Mouse (Mus musculus): ENCODE data around the gene Zfp865. TPM values are rescaled to one million over a fixed set of nuclear protein-coding genes. Genes with fewer than 3 reads are reported as not detected.
A peak's percentile ranks its signal among the peaks of the same experiment; 100 is the strongest.

Gene Zfp865
- polyA plus RNA-seq, 1 experiment from 2014 or later, result 6.6 TPM

DNA sequence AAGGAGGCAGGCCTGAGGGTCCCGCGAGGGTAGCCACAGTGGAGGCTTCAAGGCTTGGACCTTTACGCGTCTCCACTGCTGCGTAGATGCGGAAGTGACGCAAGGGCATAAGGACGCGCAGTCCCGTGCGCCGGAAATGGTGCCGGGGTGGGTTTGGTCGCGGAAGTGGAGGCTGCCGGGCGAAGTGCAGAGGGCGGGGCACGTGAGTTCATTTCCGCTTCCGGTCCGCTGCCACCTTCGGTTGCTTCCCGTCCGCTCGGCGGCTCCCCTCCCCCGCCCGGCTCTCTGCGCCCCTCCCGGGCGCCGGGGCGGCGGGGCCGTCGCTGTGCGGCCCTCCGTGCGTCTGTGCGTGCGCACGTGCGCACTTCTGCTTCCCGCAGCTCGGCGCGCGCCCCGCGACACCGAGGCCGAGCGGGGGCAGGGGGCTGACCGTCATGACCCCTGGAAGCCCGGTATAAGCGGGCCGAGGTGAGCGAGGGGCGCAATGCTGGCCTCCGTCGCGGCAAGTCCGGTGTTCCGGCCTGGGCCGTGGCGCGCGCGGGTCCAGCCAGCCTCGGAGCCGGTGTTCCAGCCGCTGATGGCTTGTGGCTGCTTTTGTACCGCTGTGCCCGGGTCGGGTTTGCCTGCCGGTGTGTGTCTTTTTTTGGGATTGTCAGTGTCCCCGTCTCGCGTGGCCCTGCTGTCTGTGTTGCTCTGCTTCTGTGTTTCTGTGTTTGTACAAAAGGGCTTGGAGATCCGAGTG lies 60.0 kb downstream of the Zfp865 start, which contains the start of gene Epn1:
Epn1 (plus strand) TSS at position 226 of the 742 bp plus-strand sequence.
- no peaks in the 10 kb centered on the region for H3K9me3 ChIP-seq (replicated peaks; ENCODE audit: control insufficient read depth, low read length, poor library complexity, severe bottlenecking)
- WGBS, result 1% methylated on average over 57 of the region's 81 CpGs
- peak within 1 kb of the TSS; percentile 96 for H3K9ac ChIP-seq (ENCODE audit: low read depth, low read length)
- H3K4me1 ChIP-seq (ENCODE audit: control insufficient read depth, insufficient read depth, low read length), result peaks cover 24% of the 10 kb centered on the region
- no peaks in the 10 kb centered on the region for H3K27me3 ChIP-seq (ENCODE audit: control insufficient read depth, insufficient read depth, low read depth, low read length)
- peak; percentile 97 for ATAC-seq
- peak within 1 kb of the TSS; percentile 63 for H3K4me2 ChIP-seq (ENCODE audit: low read length)
- peak within 1 kb of the TSS; percentile 89 for H3K27ac ChIP-seq (ENCODE audit: low read length)
- peaks cover 13% of the 10 kb centered on the region for H3K36me3 ChIP-seq (ENCODE audit: control insufficient read depth, insufficient read depth, low read length)
- H3K4me3 ChIP-seq (ENCODE audit: low read depth, low read length), result peak within 1 kb of the TSS; percentile 99

DNA sequence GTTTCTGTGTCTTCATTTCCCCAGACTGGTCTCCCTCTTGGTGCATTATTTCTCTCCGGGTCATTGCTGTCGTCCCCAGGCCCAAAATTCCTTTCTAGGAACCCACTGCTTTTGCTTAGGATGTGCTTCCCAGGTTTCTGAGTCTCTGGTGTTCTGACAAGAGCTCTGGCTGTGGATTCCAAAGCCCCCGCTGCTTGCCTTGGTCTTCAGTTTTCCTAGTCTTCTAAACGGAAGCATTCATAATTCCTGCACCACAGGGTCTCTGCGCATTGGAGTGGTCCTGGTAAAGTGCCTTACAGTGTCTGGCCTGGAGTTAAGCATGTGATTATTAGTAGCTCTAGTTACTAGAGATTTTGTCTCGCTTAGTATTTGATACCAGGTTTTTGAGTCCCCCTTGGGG lies 60.6 kb downstream of the Zfp865 start:
- no peak for ATAC-seq
- Histone ChIP-seq H3K27me3 (ENCODE audit: control insufficient read depth, insufficient read depth, low read depth, low read length) (no peaks in the 10 kb centered on the region), H3K9me3 (replicated peaks; ENCODE audit: control insufficient read depth, low read length, poor library complexity, severe bottlenecking) (no peaks in the 10 kb centered on the region), H3K27ac (ENCODE audit: low read length) (peak overlapping the region; percentile 89), H3K4me3 (ENCODE audit: low read depth, low read length) (peak overlapping the region; percentile 99), H3K36me3 (ENCODE audit: control insufficient read depth, insufficient read depth, low read length) (peaks cover 13% of the 10 kb centered on the region), H3K4me1 (ENCODE audit: control insufficient read depth, insufficient read depth, low read length) (peaks cover 24% of the 10 kb centered on the region), H3K9ac (ENCODE audit: low read depth, low read length) (peak overlapping the region; percentile 96), H3K4me2 (ENCODE audit: low read length) (peak overlapping the region; percentile 63)
- WGBS, result 15% methylated on average over 6 of the region's 6 CpGs

DNA sequence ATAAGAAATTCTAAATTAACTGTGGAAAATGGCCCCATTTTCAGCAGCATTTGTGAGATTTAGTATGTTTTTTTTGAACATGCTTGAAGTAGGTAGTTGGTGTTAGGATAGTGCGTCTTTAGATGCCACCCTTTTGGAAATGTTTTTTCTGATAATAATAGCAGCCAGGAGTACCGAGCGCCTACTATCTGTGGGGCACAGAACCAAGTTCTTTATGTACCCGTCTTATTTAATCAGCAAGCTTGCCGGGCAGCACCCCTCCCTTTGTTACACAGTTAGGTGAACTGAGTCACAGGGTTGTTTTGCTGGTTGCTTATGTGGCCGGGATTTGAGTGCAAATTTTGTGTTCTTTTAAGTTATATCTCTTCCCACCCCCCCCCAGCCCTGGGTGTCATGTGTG lies 61.1 kb downstream of the Zfp865 start:
- H3K9ac ChIP-seq (ENCODE audit: low read depth, low read length), result peak overlapping the region; percentile 20; the same call in 1 of the 2 replicates
- H3K27ac ChIP-seq (ENCODE audit: low read length), result no peak overlapping the region
- no peaks in the 10 kb centered on the region for H3K9me3 ChIP-seq (replicated peaks; ENCODE audit: control insufficient read depth, low read length, poor library complexity, severe bottlenecking)
- no peak for ATAC-seq
- WGBS, result 71% methylated on average over 6 of the region's 6 CpGs
- H3K36me3 ChIP-seq (ENCODE audit: control insufficient read depth, insufficient read depth, low read length), result peaks cover 12% of the 10 kb centered on the region
- H3K4me1 ChIP-seq (ENCODE audit: control insufficient read depth, insufficient read depth, low read length), result peaks cover 24% of the 10 kb centered on the region
- peak overlapping the region; percentile 99 for H3K4me3 ChIP-seq (ENCODE audit: low read depth, low read length)
- H3K4me2 ChIP-seq (ENCODE audit: low read length), result peak overlapping the region; percentile 63
- H3K27me3 ChIP-seq (ENCODE audit: control insufficient read depth, insufficient read depth, low read depth, low read length), result no peaks in the 10 kb centered on the region

DNA sequence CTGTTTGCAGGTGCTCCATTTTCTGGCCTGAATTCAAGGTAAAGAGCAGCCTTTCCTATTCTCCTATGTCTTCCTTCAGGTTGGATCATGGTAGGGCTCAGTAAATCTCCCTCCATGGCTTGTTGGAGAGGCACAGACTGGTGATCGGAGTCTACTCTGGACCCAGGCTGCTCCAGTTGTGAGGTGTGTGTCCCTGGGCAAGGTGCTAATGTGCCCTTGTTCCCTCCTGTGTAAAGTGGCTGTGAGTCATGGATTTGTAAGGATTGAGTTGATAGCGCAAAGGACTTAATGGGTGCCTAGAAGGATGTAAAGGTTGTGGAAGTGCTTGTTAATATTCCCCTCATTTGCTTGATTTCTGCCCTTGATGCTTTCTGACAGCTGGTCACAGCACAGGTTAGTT lies 61.8 kb downstream of the Zfp865 start:
- Histone ChIP-seq H3K4me1 (ENCODE audit: control insufficient read depth, insufficient read depth, low read length) (peaks cover 24% of the 10 kb centered on the region), H3K9ac (ENCODE audit: low read depth, low read length) (no peak overlapping the region), H3K9me3 (replicated peaks; ENCODE audit: control insufficient read depth, low read length, poor library complexity, severe bottlenecking) (no peaks in the 10 kb centered on the region), H3K4me2 (ENCODE audit: low read length) (no peak overlapping the region), H3K4me3 (ENCODE audit: low read depth, low read length) (no peak overlapping the region), H3K27me3 (ENCODE audit: control insufficient read depth, insufficient read depth, low read depth, low read length) (no peaks in the 10 kb centered on the region), H3K27ac (ENCODE audit: low read length) (no peak overlapping the region), H3K36me3 (ENCODE audit: control insufficient read depth, insufficient read depth, low read length) (peaks cover 7% of the 10 kb centered on the region)
- WGBS, result 100% methylated on average over 2 of the region's 2 CpGs
- ATAC-seq, result no peak

DNA sequence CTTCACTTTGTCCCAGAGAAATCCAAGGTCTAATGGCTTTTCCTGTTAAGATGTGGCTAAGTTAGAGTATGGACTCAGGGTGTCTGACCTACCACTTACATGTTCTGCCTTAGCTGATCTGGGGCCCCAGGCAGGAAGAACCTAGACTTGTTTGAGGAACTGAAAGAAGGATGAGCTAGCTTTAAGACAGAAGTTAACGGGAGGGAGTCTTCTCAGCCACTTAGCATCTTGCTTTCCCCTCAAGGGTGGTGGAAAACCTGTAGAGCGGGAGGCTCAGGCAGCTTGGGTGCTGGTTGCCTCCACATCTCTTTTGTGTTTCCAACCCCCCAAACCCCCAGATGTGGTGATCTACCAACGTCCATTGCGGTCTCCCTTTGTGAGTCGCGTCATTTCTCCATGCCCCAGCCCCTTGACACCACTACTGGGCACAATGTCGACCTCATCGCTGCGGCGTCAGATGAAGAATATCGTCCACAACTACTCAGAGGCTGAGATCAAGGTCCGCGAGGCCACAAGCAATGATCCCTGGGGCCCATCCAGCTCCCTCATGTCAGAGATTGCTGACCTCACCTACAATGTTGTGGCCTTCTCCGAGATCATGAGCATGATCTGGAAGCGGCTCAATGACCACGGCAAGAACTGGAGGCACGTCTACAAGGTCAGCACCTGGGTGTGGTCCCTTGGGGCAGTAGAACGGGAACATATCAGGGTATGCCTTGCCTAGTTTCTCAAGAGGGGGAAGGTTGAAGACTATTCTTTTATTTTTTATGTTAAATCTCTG lies 63.3 kb downstream of the Zfp865 start:
- 94% methylated on average over 18 of the region's 18 CpGs for WGBS
- Histone ChIP-seq H3K4me3 (ENCODE audit: low read depth, low read length) (no peak overlapping the region), H3K27ac (ENCODE audit: low read length) (no peak overlapping the region), H3K27me3 (ENCODE audit: control insufficient read depth, insufficient read depth, low read depth, low read length) (no peaks in the 10 kb centered on the region), H3K4me2 (ENCODE audit: low read length) (no peak overlapping the region), H3K9ac (ENCODE audit: low read depth, low read length) (no peak overlapping the region), H3K36me3 (ENCODE audit: control insufficient read depth, insufficient read depth, low read length) (peaks cover 3% of the 10 kb centered on the region), H3K9me3 (replicated peaks; ENCODE audit: control insufficient read depth, low read length, poor library complexity, severe bottlenecking) (no peaks in the 10 kb centered on the region), H3K4me1 (ENCODE audit: control insufficient read depth, insufficient read depth, low read length) (peaks cover 24% of the 10 kb centered on the region)
- no peak for ATAC-seq

DNA sequence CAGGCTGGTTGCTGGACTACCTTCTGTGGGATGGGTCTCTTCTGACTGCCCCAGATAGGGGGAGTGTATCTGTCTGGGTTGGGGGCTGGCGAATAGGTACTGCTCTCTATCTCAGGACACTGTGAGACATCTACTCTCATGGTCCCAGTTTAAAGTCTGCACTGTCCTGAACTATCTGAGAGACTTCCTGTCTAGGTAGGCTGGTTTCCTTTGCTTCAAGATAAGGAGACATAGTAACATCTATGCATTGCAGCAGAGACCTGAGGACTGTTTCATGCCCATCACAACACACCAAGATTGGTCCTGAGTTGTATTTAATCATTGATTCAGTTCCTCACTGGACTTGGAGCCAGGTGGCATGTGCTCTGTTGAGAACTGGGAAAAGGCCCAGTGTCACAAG lies 65.3 kb downstream of the Zfp865 start:
- Histone ChIP-seq H3K9ac (ENCODE audit: low read depth, low read length) (no peak overlapping the region), H3K4me1 (ENCODE audit: control insufficient read depth, insufficient read depth, low read length) (peaks cover 24% of the 10 kb centered on the region), H3K4me3 (ENCODE audit: low read depth, low read length) (no peak overlapping the region), H3K36me3 (ENCODE audit: control insufficient read depth, insufficient read depth, low read length) (no peaks in the 10 kb centered on the region), H3K4me2 (ENCODE audit: low read length) (no peak overlapping the region), H3K9me3 (replicated peaks; ENCODE audit: control insufficient read depth, low read length, poor library complexity, severe bottlenecking) (no peaks in the 10 kb centered on the region), H3K27ac (ENCODE audit: low read length) (no peak overlapping the region), H3K27me3 (ENCODE audit: control insufficient read depth, insufficient read depth, low read depth, low read length) (no peaks in the 10 kb centered on the region)
- no peak for ATAC-seq
- WGBS, result 94% methylated on average over 1 of the region's 1 CpGs

Other genes with a start within 250 kb of the Zfp865 start
- not detected in 2 replicates for gene Fam71e2, start 249.1 kb upstream of the Zfp865 start, polyA plus RNA-seq (2015; fragmentation: Nextera tagmentation; extraction: Ambion mirVana)
- 1.3 TPM in 2 replicates for gene Il11, start 237.5 kb upstream of the Zfp865 start, polyA plus RNA-seq (2015; fragmentation: Nextera tagmentation; extraction: Ambion mirVana)
- 0.48 and 0.73 TPM in 2 replicates for gene Tmem190, start 237.4 kb upstream of the Zfp865 start, polyA plus RNA-seq (2015; fragmentation: Nextera tagmentation; extraction: Ambion mirVana)
- 6.2 and 6.5 TPM in 2 replicates for gene Tmem238, start 230.7 kb upstream of the Zfp865 start, polyA plus RNA-seq (2015; fragmentation: Nextera tagmentation; extraction: Ambion mirVana)
- gene Rpl28, start 227.5 kb upstream of the Zfp865 start, polyA plus RNA-seq (2015; fragmentation: Nextera tagmentation; extraction: Ambion mirVana), result 201 and 213 TPM in 2 replicates
- gene Ube2s, start 207.8 kb upstream of the Zfp865 start, polyA plus RNA-seq (2015; fragmentation: Nextera tagmentation; extraction: Ambion mirVana), result 226 and 253 TPM in 2 replicates
- 14.0 and 14.6 TPM in 2 replicates for gene Shisa7, start 175.7 kb upstream of the Zfp865 start, polyA plus RNA-seq (2015; fragmentation: Nextera tagmentation; extraction: Ambion mirVana)
- gene Isoc2b, start 150.1 kb upstream of the Zfp865 start, polyA plus RNA-seq (2015; fragmentation: Nextera tagmentation; extraction: Ambion mirVana), result 3.6 and 5.0 TPM in 2 replicates
- gene Isoc2a, start 143.2 kb upstream of the Zfp865 start, polyA plus RNA-seq (2015; fragmentation: Nextera tagmentation; extraction: Ambion mirVana), result 0.46 and 0.57 TPM in 2 replicates
- gene Gm36210, start 113.9 kb upstream of the Zfp865 start, polyA plus RNA-seq (2015; fragmentation: Nextera tagmentation; extraction: Ambion mirVana), result 0.32 and 0.38 TPM in 2 replicates
- 3.1 and 3.6 TPM in 2 replicates for gene Zfp628, start 105.2 kb upstream of the Zfp865 start, polyA plus RNA-seq (2015; fragmentation: Nextera tagmentation; extraction: Ambion mirVana)
- 48.2 and 49.4 TPM in 2 replicates for gene Nat14, start 98.3 kb upstream of the Zfp865 start, polyA plus RNA-seq (2015; fragmentation: Nextera tagmentation; extraction: Ambion mirVana)
- 0.72 and 0.85 TPM in 2 replicates for gene Ssc5d, start 94.6 kb upstream of the Zfp865 start, polyA plus RNA-seq (2015; fragmentation: Nextera tagmentation; extraction: Ambion mirVana)
- 0.18 TPM in 1 of 2 replicates, not detected in the other for gene Sbk2, start 56.0 kb upstream of the Zfp865 start, polyA plus RNA-seq (2015; fragmentation: Nextera tagmentation; extraction: Ambion mirVana)
- 0.60 and 0.93 TPM in 2 replicates for gene Sbk3, start 49.2 kb upstream of the Zfp865 start, polyA plus RNA-seq (2015; fragmentation: Nextera tagmentation; extraction: Ambion mirVana)
- gene Zfp579, start 24.2 kb upstream of the Zfp865 start, polyA plus RNA-seq (2015; fragmentation: Nextera tagmentation; extraction: Ambion mirVana), result 56.3 and 69.2 TPM in 2 replicates
- 6.7 and 7.9 TPM in 2 replicates for gene Zfp524, start 6.0 kb upstream of the Zfp865 start, polyA plus RNA-seq (2015; fragmentation: Nextera tagmentation; extraction: Ambion mirVana)
- 30.7 and 35.5 TPM in 2 replicates for gene Fiz1, start 5.7 kb upstream of the Zfp865 start, polyA plus RNA-seq (2015; fragmentation: Nextera tagmentation; extraction: Ambion mirVana)
- gene Gm44973, start 4.9 kb upstream of the Zfp865 start, polyA plus RNA-seq (2015; fragmentation: Nextera tagmentation; extraction: Ambion mirVana), result 0.41 and 1.0 TPM in 2 replicates
- 70.0 and 73.1 TPM in 2 replicates for gene Ccdc106, start 177 bp downstream of the Zfp865 start, polyA plus RNA-seq (2015; fragmentation: Nextera tagmentation; extraction: Ambion mirVana)
- gene 4632433K11Rik, start 13.7 kb downstream of the Zfp865 start, polyA plus RNA-seq (2015; fragmentation: Nextera tagmentation; extraction: Ambion mirVana), result not detected in 2 replicates
- gene Zfp784, start 18.1 kb downstream of the Zfp865 start, polyA plus RNA-seq (2015; fragmentation: Nextera tagmentation; extraction: Ambion mirVana), result 10.5 and 10.8 TPM in 2 replicates
- 101 and 117 TPM in 2 replicates for gene Zfp580, start 31.2 kb downstream of the Zfp865 start, polyA plus RNA-seq (2015; fragmentation: Nextera tagmentation; extraction: Ambion mirVana)
- 96.7 and 103 TPM in 2 replicates for gene U2af2, start 41.8 kb downstream of the Zfp865 start, polyA plus RNA-seq (2015; fragmentation: Nextera tagmentation; extraction: Ambion mirVana)
- gene Epn1, start 59.9 kb downstream of the Zfp865 start, polyA plus RNA-seq (2015; fragmentation: Nextera tagmentation; extraction: Ambion mirVana), result 107 and 120 TPM in 2 replicates
- not detected in 2 replicates for gene Rfpl4, start 96.6 kb downstream of the Zfp865 start, polyA plus RNA-seq (2015; fragmentation: Nextera tagmentation; extraction: Ambion mirVana)
- gene Rasl2-9, start 105.6 kb downstream of the Zfp865 start, polyA plus RNA-seq (2015; fragmentation: Nextera tagmentation; extraction: Ambion mirVana), result 0.89 and 0.98 TPM in 2 replicates
- 0.02 TPM in 1 of 2 replicates, not detected in the other for gene Vmn1r55, start 129.3 kb downstream of the Zfp865 start, polyA plus RNA-seq (2015; fragmentation: Nextera tagmentation; extraction: Ambion mirVana)
- not detected in 2 replicates for gene Vmn1r56, start 176.4 kb downstream of the Zfp865 start, polyA plus RNA-seq (2015; fragmentation: Nextera tagmentation; extraction: Ambion mirVana)
- gene Vmn1r57, start 198.1 kb downstream of the Zfp865 start, polyA plus RNA-seq (2015; fragmentation: Nextera tagmentation; extraction: Ambion mirVana), result not detected in 2 replicates